Mouse (Mus musculus): Measurements from ENCODE around the gene Hlcs. TPM values are rescaled to one million over a fixed set of nuclear protein-coding genes. Genes with fewer than 3 reads are reported as not detected.

Gene Hlcs
- polyA plus RNA-seq, 1 experiment from 2014 or later: 8.7 TPM

DNA sequence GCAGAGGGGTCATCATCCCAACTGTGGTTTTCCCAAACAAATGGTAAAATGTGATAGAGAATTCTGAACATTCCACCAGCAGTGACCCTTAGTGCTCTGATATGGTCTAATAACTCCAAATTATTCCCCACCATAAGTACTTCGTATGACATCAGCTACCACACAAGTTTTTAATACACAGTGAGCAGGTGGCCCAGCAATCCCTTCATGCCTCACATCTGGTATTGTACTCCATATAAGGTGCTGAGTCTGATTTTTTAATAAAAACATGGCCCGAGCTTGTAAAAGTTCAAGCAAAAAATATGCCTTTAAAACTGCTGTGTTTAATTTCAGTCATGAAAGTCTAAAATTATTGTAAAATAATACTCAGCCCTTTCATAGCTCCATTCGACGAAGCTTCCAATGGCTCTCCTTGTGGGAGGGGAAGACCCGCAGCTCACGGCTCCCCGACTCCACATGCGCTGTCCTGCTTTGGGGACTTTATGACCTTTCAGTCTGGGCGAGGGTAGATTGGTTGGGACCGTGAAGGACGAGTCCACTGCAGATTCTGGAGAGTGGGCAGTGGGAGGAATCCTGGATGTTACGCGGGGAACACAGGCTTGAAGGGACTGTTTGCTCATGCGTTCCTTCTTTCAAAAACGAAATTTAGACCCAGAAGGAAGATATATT is 102.5 kb downstream of the Hlcs start:
- Histone ChIP-seq H3K9me3 (replicated peaks) (peaks cover 4% of the 10 kb centered on the region; the same call in 1 of the 2 replicates), H3K4me2 (no peak overlapping the region), H3K36me3 (no peaks in the 10 kb centered on the region), H3K9ac (replicated peaks) (no peak overlapping the region), H3K4me1 (peaks cover 5% of the 10 kb centered on the region; the same call in 1 of the 2 replicates), H3K27ac (replicated peaks) (no peak overlapping the region), H3K27me3 (replicated peaks) (no peaks in the 10 kb centered on the region), H3K4me3 (replicated peaks) (no peak overlapping the region)
- no peak for ATAC-seq (ENCODE audit: low FRiP score)
- WGBS: 80% methylated on average over 15 of the region's 15 CpGs

DNA sequence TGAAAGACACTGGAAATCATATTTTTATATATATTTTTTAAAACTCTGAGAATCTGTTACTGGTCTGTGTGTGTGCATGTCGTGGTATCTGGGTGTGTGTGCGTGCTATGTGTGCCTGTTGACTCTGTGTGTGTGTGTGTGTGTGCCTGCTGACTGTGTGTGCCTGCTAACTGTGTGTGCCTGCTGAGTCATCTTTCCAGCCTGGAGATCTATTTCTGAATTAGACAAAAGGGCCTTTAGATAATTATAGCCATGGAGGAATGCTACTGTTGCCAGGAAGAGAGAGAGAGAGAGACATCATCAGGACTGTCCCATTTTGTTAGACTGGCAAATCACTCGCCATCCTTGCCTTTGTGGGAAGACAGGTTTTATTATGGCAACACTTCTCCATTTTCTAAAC is 103.7 kb downstream of the Hlcs start:
- no peaks in the 10 kb centered on the region for H3K36me3 ChIP-seq
- H3K4me3 ChIP-seq (replicated peaks): no peak overlapping the region
- no peaks in the 10 kb centered on the region for H3K27me3 ChIP-seq (replicated peaks)
- H3K4me2 ChIP-seq: no peak overlapping the region
- H3K9me3 ChIP-seq (replicated peaks): peaks cover 4% of the 10 kb centered on the region; the same call in 1 of the 2 replicates
- no peak for ATAC-seq (ENCODE audit: low FRiP score)
- peaks cover 15% of the 10 kb centered on the region for H3K4me1 ChIP-seq
- no peak overlapping the region for H3K27ac ChIP-seq (replicated peaks)
- 77% methylated on average over 3 of the region's 3 CpGs for WGBS
- H3K9ac ChIP-seq (replicated peaks): no peak overlapping the region

DNA sequence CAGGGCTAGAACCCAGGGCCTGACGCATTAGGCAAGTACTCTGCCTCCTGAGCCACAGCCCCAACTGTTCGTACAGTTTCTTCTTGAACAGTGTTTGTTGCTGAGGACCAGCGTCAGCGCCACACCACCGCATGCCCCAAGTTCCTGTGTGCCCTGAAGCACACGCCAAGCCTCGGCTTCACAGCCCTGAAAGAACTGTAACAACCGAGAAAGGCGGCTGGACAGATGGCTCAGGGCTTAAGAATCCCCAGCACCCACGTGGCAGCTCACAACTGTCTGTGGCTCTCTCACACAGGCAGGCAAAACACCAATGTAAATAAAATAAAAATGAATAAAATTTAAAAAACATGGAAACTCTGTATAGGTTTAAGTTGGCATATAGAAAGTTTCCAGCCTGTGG is 104.5 kb downstream of the Hlcs start:
- Histone ChIP-seq H3K27me3 (replicated peaks) (no peaks in the 10 kb centered on the region), H3K4me3 (replicated peaks) (no peak overlapping the region), H3K4me1 (peaks cover 16% of the 10 kb centered on the region), H3K36me3 (no peaks in the 10 kb centered on the region), H3K9ac (replicated peaks) (no peak overlapping the region), H3K27ac (replicated peaks) (no peak overlapping the region), H3K4me2 (no peak overlapping the region), H3K9me3 (replicated peaks) (peaks cover 4% of the 10 kb centered on the region; the same call in 1 of the 2 replicates)
- WGBS: 76% methylated on average over 10 of the region's 10 CpGs
- no peak for ATAC-seq (ENCODE audit: low FRiP score)

DNA sequence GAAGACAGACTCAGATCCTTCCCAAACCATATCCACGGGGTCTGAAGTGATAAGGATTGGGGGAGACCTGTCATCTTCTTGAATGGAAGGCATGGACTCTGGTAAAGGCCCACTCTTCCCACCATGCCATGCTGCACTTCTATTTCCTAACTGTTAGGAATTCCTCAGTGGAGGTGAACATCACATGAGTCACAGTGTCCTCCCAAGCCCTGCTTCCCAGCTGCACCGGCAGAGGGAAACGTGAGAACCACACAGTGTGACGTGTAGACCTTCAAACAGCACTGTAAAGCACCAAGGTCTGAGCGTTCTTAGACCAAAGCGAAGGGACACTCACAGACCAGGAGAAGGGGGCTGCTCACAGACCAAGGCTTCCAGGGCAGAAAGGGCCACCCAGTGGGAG is 105.2 kb downstream of the Hlcs start:
- no peak for ATAC-seq (ENCODE audit: low FRiP score)
- H3K4me3 ChIP-seq (replicated peaks): no peak overlapping the region
- no peak overlapping the region for H3K4me2 ChIP-seq
- no peak overlapping the region for H3K9ac ChIP-seq (replicated peaks)
- no peak overlapping the region for H3K27ac ChIP-seq (replicated peaks)
- peaks cover 16% of the 10 kb centered on the region for H3K4me1 ChIP-seq
- no peaks in the 10 kb centered on the region for H3K27me3 ChIP-seq (replicated peaks)
- H3K9me3 ChIP-seq (replicated peaks): peaks cover 4% of the 10 kb centered on the region; the same call in 1 of the 2 replicates
- H3K36me3 ChIP-seq: no peaks in the 10 kb centered on the region
- 90% methylated on average over 6 of the region's 6 CpGs for WGBS

DNA sequence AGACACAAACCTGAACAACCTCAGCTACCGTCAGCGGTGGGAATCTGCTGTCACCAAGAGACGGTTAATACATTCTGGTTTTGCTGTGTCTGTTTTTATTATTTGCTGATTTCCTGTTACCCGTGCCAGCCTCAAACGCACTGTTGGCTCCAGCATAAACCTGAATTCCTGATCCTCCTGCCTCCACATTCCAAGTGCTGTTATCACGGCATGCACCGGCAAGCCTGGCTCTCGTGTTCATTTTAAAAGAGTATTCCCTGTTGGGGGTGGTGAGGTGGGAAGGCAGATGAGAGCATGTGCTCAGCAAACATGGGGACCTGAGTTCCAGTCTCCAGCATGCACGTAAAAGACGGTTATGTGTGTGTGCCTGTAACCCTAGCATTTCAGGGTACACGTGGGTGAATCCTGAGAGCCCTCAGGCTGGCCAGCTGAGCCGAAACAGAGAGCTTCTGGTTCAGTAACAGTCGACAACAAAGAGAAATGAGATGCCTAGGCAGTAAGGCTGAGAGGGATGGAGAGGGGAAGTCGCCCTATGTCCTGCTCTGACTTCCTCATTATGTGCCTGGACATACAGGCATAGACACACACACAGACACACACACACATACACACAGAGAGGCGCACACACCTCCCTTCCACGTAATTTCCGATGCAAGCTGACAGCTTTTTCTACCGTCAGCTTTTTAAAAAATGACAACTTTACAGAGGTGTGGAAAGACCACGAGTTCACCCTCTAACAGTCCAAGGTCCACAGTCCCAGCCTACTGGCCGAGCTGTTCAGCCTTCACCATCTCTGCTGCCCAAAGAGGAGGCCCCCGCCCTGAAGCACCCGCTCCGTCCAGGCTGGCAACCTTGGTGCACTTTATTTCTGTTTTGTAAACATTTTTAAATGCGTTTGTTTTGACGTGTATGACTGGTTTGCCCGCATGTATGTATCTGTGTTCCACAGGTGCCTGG is 107.6 kb downstream of the Hlcs start:
- H3K36me3 ChIP-seq: no peaks in the 10 kb centered on the region
- peaks cover 3% of the 10 kb centered on the region; the same call in 1 of the 2 replicates for H3K27me3 ChIP-seq (replicated peaks)
- no peak overlapping the region for H3K4me3 ChIP-seq (replicated peaks)
- 77% methylated on average over 26 of the region's 26 CpGs for WGBS
- no peak for ATAC-seq (ENCODE audit: low FRiP score)
- no peaks in the 10 kb centered on the region for H3K9me3 ChIP-seq (replicated peaks)
- H3K4me2 ChIP-seq: no peak overlapping the region
- peaks cover 12% of the 10 kb centered on the region; the same call in 1 of the 2 replicates for H3K4me1 ChIP-seq
- no peak overlapping the region for H3K9ac ChIP-seq (replicated peaks)
- no peak overlapping the region for H3K27ac ChIP-seq (replicated peaks)

DNA sequence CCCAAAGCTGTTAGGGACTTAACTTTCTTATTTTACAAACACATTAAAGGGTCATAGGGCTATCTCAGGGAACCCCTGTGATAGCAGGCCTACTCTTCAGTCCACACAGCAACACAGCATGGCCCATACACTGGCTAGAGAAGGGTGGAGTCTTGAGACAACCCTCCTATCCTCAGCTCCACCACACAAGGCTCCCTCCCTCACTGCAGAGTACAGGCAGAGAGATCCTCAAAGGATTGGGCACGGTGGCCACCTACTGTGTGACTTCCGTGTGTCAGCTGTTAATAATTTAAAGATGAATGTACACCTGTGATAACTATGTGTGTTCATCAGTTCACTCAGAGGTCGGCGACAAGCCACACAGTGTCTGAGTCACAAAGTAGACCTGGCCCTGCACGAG is 112.0 kb downstream of the Hlcs start:
- no peak overlapping the region for H3K9ac ChIP-seq (replicated peaks)
- no peaks in the 10 kb centered on the region for H3K36me3 ChIP-seq
- 62% methylated on average over 5 of the region's 5 CpGs for WGBS
- no peak overlapping the region for H3K4me2 ChIP-seq
- peaks cover 12% of the 10 kb centered on the region; the same call in 1 of the 2 replicates for H3K4me1 ChIP-seq
- H3K27ac ChIP-seq (replicated peaks): no peak overlapping the region
- no peak for ATAC-seq (ENCODE audit: low FRiP score)
- no peak overlapping the region for H3K4me3 ChIP-seq (replicated peaks)
- no peaks in the 10 kb centered on the region for H3K9me3 ChIP-seq (replicated peaks)
- peaks cover 7% of the 10 kb centered on the region; the same call in 1 of the 2 replicates for H3K27me3 ChIP-seq (replicated peaks)

DNA sequence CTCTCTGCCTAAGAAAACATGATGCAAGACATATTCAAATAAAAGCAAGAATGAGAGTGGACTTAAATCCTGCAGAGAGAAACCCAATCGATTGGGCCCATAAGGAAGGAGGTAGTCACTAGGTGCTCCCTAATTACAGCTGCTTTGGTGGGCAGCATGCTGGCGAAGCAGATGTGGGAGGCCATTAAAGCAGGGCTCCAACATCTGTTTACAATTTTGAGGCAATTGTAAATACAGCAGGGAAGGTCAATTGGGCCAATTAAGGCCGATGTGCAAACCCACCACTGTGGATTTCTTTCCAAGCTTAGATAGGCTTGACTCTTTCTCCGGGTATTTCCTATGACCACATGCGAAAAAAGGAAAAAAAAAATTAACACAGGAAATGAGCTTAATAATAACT is 117.5 kb downstream of the Hlcs start:
- no peak overlapping the region for H3K4me2 ChIP-seq
- H3K9me3 ChIP-seq (replicated peaks): no peaks in the 10 kb centered on the region
- H3K9ac ChIP-seq (replicated peaks): no peak overlapping the region
- no peak overlapping the region for H3K27ac ChIP-seq (replicated peaks)
- no peak for ATAC-seq (ENCODE audit: low FRiP score)
- H3K4me1 ChIP-seq: 0 out of 2 replicates have a peak, but pooled peaks cover 7% of the 10 kb centered on the region
- 0 out of 2 replicates have a peak, but pooled peaks cover 4% of the 10 kb centered on the region for H3K27me3 ChIP-seq (replicated peaks)
- WGBS: 31% methylated on average over 5 of the region's 5 CpGs
- no peaks in the 10 kb centered on the region for H3K36me3 ChIP-seq
- H3K4me3 ChIP-seq (replicated peaks): no peak overlapping the region

DNA sequence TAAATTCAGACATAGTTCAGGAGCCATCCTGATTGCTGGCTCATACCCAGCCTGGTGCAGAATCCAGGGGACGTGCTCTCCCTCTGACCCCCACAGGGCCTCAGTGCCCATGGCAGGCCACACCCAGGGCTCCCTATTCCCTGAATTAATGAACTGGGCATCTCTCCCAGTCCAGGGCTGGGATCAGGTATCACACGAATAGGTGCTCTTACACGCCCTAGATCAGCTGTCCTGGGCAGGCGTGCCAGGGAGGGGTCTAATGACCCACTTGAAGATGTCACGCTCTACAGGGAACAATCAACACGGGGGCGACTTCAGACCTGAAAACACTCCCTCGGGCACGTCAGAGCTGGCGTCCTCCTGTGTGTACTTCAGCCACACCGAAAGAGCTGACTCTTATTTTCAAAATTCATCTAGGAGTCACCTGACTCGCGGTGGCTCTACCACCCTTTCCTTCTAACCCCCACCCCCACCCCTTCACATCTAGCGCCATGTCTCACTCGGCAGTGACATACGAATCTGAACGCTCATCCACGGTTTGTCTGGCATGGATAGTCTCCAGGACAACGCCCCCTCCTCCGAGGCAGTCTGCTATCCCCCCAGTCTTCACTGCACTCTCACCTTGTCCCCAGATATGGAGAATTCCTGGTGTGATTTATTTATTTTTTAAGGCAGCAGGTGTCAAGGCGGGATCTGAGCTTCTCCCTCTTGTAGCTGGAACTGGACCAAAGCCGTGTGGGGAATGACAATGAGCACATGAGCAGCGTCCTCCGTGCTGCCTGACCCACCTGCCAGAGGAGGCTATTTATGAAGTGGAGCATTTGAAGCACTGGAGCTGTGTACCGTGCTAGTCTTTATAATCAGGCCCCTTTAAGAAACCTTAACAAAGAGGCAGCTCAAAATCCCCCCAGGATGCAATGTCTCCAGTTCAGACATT is 121.7 kb downstream of the Hlcs start:
- Histone ChIP-seq H3K27ac (replicated peaks) (no peak overlapping the region), H3K4me2 (no peak overlapping the region), H3K9me3 (replicated peaks) (no peaks in the 10 kb centered on the region), H3K4me3 (replicated peaks) (no peak overlapping the region), H3K4me1 (0 out of 2 replicates have a peak, but pooled peaks cover 7% of the 10 kb centered on the region), H3K9ac (replicated peaks) (no peak overlapping the region), H3K36me3 (no peaks in the 10 kb centered on the region), H3K27me3 (replicated peaks) (no peaks in the 10 kb centered on the region)
- 76% methylated on average over 25 of the region's 25 CpGs for WGBS
- ATAC-seq (ENCODE audit: low FRiP score): no peak

DNA sequence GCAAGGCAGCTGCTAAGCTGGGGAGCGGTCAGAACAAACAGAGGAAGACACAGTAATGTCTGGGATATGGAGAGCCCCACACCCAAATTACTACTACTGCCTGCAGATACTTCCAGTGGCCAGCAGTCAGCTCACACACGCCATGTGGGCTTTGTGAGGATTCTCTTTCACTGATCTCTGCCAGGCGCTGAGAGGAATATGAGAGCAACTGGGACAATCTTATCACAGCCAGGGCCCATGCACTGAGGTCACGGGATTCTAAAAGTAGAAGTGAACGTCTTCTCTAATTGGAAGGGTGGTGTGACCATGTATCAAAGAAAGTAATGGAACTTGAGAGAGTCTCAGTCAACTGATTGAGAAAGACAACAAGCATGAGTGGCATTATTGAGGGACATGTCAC is 123.1 kb downstream of the Hlcs start:
- Histone ChIP-seq H3K9me3 (replicated peaks) (no peaks in the 10 kb centered on the region), H3K4me3 (replicated peaks) (no peak overlapping the region), H3K9ac (replicated peaks) (no peak overlapping the region), H3K27ac (replicated peaks) (no peak overlapping the region), H3K27me3 (replicated peaks) (no peaks in the 10 kb centered on the region), H3K36me3 (no peaks in the 10 kb centered on the region), H3K4me2 (no peak overlapping the region), H3K4me1 (0 out of 2 replicates have a peak, but pooled peaks cover 7% of the 10 kb centered on the region)
- no peak for ATAC-seq (ENCODE audit: low FRiP score)
- 94% methylated on average over 5 of the region's 5 CpGs for WGBS

DNA sequence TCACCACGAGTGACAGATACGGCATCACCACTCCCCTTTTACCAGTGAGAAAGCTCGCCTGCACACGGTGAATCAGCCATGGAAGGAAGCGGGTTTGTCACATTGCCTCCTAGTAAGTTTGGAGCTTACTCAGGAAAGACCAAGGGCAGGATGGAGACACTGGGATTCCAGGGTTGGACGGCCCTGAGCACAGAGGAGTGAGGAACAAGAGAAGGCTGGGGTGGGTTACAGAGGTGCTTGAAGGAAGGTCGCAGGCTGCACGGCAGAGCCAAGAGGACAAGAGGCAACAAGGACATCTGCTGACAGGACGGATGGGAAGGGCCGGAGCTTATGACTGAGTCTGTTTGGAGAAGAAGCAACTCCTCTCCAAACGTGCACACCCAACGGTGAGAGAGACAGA is 126.8 kb downstream of the Hlcs start:
- WGBS: 87% methylated on average over 12 of the region's 12 CpGs
- H3K27me3 ChIP-seq (replicated peaks): peaks cover 11% of the 10 kb centered on the region; the same call in 1 of the 2 replicates

DNA sequence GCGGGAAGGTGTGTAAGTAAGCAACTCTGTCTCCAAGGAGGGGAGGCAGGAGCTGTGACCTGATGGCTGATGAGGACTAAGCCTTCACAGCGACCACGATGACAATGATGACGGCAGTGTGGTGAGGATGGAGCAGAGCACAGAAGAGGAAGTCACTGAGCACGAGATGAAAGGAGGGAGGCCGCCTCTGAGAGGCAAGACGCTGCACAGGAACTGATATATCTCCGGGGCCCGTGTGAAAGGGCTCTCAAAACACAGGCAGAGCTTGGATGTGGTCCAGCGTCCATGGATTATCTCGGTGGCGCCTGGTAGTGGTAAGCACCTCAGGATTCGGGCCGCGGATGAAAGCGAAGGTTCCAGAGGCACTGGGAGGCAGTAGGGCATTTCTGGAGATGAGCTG is 127.9 kb downstream of the Hlcs start:
- H3K4me2 ChIP-seq: no peak overlapping the region
- no peak overlapping the region for H3K27ac ChIP-seq (replicated peaks)
- 78% methylated on average over 16 of the region's 16 CpGs for WGBS
- H3K9me3 ChIP-seq (replicated peaks): no peaks in the 10 kb centered on the region
- no peak overlapping the region for H3K9ac ChIP-seq (replicated peaks)
- H3K27me3 ChIP-seq (replicated peaks): peaks cover 17% of the 10 kb centered on the region
- H3K4me3 ChIP-seq (replicated peaks): no peak overlapping the region
- no peaks in the 10 kb centered on the region for H3K36me3 ChIP-seq
- no peak for ATAC-seq (ENCODE audit: low FRiP score)
- peaks cover 2% of the 10 kb centered on the region for H3K4me1 ChIP-seq

More for the DNA sequence above, 126.8 kb downstream of the Hlcs start:
- H3K4me1 ChIP-seq: 0 out of 2 replicates have a peak, but pooled peaks cover 2% of the 10 kb centered on the region
- no peaks in the 10 kb centered on the region for H3K36me3 ChIP-seq
- no peak overlapping the region for H3K27ac ChIP-seq (replicated peaks)
- no peak for ATAC-seq (ENCODE audit: low FRiP score)
- H3K9ac ChIP-seq (replicated peaks): no peak overlapping the region
- no peak overlapping the region for H3K4me3 ChIP-seq (replicated peaks)
- no peaks in the 10 kb centered on the region for H3K9me3 ChIP-seq (replicated peaks)
- H3K4me2 ChIP-seq: no peak overlapping the region

Data from neural tube, embryonic 15.5 days (tissue).